In the genomic region with DNA sequence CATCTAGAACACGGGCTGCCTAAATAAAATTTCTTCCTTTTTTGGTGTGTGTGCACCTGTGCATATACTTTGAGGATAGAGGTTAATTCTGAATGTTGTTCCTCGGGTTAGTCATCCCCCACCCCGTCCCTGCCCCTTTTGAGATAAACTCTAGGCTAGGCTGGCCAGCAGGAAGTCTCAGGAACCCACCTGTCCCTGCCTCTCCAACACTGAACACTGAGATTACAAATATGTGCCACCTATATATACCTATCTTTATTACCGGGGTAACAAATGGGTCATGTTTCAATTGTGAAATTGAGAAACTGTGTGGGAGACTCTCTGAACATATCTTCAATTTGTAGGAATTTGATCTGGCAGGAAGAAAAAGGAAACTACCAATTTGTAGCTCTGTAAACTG, we compare ENCODE assay signal across 31 mouse cellular contexts.
"Had no signal": no experiment of that assay in that cellular context is flagged by ENCODE, and none has a peak within 500 bp of the region (broad histone marks: within the 10 kb centered on the region; RNA-seq: fewer than 3 reads in every experiment).

No protein-coding gene starts in this region.

- H3K9ac ChIP-seq: limb, embryonic 12.5 days; limb, embryonic 13.5 days; limb, embryonic 15.5 days; liver, embryonic 12.5 days; liver, embryonic 13.5 days; liver, embryonic 14.5 days; liver, embryonic 15.5 days; liver, postnatal 0 days; lung, embryonic 14.5 days; lung, embryonic 15.5 days; midbrain, embryonic 12.5 days; midbrain, embryonic 13.5 days; midbrain, embryonic 15.5 days had no signal

- H3K4me3 ChIP-seq: limb, embryonic 10.5 days; limb, embryonic 12.5 days; limb, embryonic 13.5 days; limb, embryonic 15.5 days; liver, embryonic 12.5 days; liver, embryonic 13.5 days; liver, embryonic 15.5 days; lung, embryonic 15.5 days; megakaryocyte, embryonic 14.5 days; midbrain, embryonic 10.5 days; midbrain, embryonic 12.5 days; midbrain, embryonic 13.5 days; midbrain, embryonic 15.5 days; myocyte had no signal

- H3K27me3 ChIP-seq: limb, embryonic 12.5 days; limb, embryonic 13.5 days; limb, embryonic 15.5 days; liver, embryonic 12.5 days; liver, embryonic 13.5 days; liver, embryonic 15.5 days; lung, embryonic 15.5 days; megakaryocyte, embryonic 14.5 days; midbrain, embryonic 12.5 days; midbrain, embryonic 13.5 days; midbrain, embryonic 15.5 days had no signal

- H3K9me3 ChIP-seq: limb, embryonic 10.5 days; limb, embryonic 12.5 days; limb, embryonic 13.5 days; limb, embryonic 15.5 days; liver, embryonic 12.5 days; liver, embryonic 13.5 days; liver, embryonic 15.5 days; lung, embryonic 15.5 days; megakaryocyte, embryonic 14.5 days; midbrain, embryonic 10.5 days; midbrain, embryonic 12.5 days; midbrain, embryonic 13.5 days; midbrain, embryonic 15.5 days had no signal

- DNase-seq: left cerebral cortex, postnatal 4 days; liver; liver, embryonic 13.5 days; liver, postnatal 0 days; lung, adult 18-20 months; lung, adult 2 months; lung, embryonic 14.5 days; lung, postnatal 10 days; lung, postnatal 14 days; lung, postnatal 36 days; lung, postnatal 4 days; midbrain, embryonic 14.5 days had no signal

- H3K27ac ChIP-seq: limb, embryonic 10.5 days; limb, embryonic 12.5 days; limb, embryonic 13.5 days; limb, embryonic 15.5 days; liver, embryonic 12.5 days; liver, embryonic 13.5 days; liver, embryonic 14.5 days; liver, embryonic 15.5 days; lung, embryonic 15.5 days; macrophage; midbrain, embryonic 10.5 days; midbrain, embryonic 12.5 days; midbrain, embryonic 13.5 days; midbrain, embryonic 15.5 days had no signal

- H3K4me1 ChIP-seq: limb, embryonic 13.5 days; limb, embryonic 15.5 days; lung, embryonic 15.5 days; midbrain, embryonic 10.5 days; midbrain, embryonic 12.5 days; midbrain, embryonic 13.5 days; midbrain, embryonic 15.5 days had no signal

- ATAC-seq: liver, embryonic 12.5 days; liver, postnatal 0 days; lung, postnatal 0 days; midbrain, embryonic 13.5 days; midbrain, embryonic 15.5 days; midbrain, embryonic 16.5 days had no signal

- H3K4me2 ChIP-seq: limb, embryonic 12.5 days; limb, embryonic 13.5 days; limb, embryonic 15.5 days; liver, embryonic 11.5 days; liver, embryonic 12.5 days; liver, embryonic 13.5 days; liver, embryonic 15.5 days; lung, embryonic 14.5 days; lung, embryonic 15.5 days; midbrain, embryonic 11.5 days; midbrain, embryonic 12.5 days; midbrain, embryonic 13.5 days; midbrain, embryonic 15.5 days had no signal
